Mouse (Mus musculus) megakaryocyte progenitor cell, adult 5-6 weeks (primary cell): ENCODE measurements at regions not wholly inside any gene's neighbourhood (a gene's known extent, or its start where the extent isn't known, plus 50 kb on each side); places are given as distances from the start of the nearest gene placed in this dataset.

ENCODE experiments used
- ATAC-seq: replicated peaks from 2 replicates; pipeline ENCODE4 v1.8.0; 2016; ENCODE audit warnings: mild to moderate bottlenecking, moderate TSS enrichment, inconsistent platforms; ENCODE audit not compliant: poor library complexity

- ATAC-seq = peak; percentile 85
Measured at GRCm38 (mm10) chr19:21031768-21032308, 77.8 kb upstream of the Tmc1 start.

DNA sequence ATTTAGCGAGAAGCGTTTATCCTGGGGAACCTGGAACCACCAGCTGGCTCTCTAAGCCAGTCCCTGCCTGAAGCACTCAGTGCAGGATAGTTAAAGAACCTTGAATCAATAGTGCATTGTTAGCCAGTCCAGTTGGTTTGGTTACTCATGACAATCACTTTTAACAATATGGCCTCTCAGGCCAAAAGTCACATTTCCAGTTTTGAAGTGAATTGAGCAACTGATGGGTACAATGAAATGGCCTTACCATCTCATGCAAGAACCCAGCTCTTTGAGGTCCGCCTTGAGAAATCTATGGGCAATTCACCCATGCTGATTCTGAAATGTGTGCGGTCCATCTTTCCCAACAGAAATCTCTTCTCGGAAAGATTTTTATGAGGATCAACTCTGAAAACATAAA lies 77.0 kb upstream of the Tmc1 start:
- ATAC-seq = no peak

GRCm38 (mm10) chr19:21028981-21029380 lies 75.0 kb upstream of the Tmc1 start:
- no peak for ATAC-seq

DNA sequence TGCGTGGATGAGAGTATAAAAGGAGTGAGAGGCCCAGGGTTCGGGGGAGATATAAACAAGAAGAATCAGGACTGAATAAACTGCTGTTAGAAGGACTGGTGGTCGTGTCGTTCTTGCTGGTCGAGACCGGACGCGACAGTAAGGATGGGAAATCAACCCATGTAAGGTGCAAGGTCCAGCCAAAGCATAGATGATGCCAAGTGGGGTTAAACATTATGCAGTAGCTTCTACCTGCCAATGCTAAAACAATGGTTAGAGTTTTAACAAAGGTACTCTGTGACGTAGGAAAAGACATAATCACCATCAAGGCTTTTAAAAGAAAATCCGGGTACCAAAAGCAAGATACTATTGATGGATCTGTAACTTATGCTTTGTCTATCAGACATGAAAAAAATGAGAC lies 58.4 kb upstream of the Tmc1 start:
- no peak for ATAC-seq

DNA sequence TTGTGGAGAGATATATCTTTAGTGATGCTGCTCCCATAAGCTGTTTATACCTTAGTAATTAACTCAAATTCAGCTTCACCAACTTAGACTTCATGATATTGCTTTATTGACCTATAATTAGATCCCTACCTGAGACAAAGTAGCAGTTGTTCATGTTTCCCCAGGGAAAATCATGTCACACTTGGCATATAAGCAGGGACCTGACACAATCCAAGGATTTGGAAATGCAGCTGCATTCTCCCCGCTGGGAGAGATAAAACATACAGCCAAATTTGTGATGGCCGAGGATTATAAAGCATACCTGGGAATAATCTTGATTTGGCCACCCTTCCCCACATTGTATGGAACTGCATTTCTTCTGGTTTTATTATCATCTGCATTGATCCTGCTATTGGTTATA lies 55.6 kb upstream of the Tmc1 start:
- no peak for ATAC-seq

- no peak for ATAC-seq
Measured at GRCm38 (mm10) chr19:21004411-21004810, 50.4 kb upstream of the Tmc1 start.
